Mouse (Mus musculus): ENCODE measurements around the gene Rab13. TPM values are rescaled to one million over a fixed set of nuclear protein-coding genes. Genes with fewer than 3 reads are reported as not detected.
"Not testable (repeated sequence)": the region's sequence is repeated elsewhere in the genome, so short reads cannot be mapped to it uniquely, and the experiment has no call there.

Gene Rab13
- polyA plus RNA-seq, 1 experiment from 2014 or later, result 40.8 TPM

DNA sequence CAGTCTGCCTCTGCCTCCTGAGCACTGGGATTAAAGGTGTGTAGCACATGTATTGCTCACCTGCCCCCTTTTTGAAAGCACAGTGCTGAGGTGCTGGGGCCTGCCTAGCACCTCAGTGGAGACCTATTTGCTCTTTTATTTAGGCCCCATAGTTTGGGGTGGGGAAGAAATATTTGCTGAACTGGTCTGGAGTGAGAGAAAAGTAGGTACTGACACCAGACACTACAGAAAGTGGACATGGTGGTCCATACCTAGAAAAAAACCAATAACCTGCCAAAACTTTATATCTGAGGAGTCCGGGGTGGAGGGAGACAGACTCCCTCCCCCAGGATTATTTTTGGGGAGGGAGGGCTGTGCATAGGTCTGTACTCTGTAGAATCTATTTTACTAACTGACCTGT is 39.7 kb downstream of the Rab13 start:
- WGBS, result 50% methylated on average over 1 of the region's 1 CpGs

GRCm38 (mm10) chr3:90253653-90254418 is 40.3 kb downstream of the Rab13 start, which contains the start of gene Crtc2:
Crtc2 (plus strand) TSS chr3:90254163.
- WGBS, result under 1% methylated on average over 40 of the region's 40 CpGs
- peak within 1 kb of the TSS; percentile 90 for H3K27ac ChIP-seq
- ATAC-seq (replicated peaks; ENCODE audit: low FRiP score), result peak; percentile 99
- H3K9ac ChIP-seq, result peak within 1 kb of the TSS; percentile 82
- H3K36me3 ChIP-seq, result peaks cover 47% of the 10 kb centered on the region
- H3K4me1 ChIP-seq, result peaks cover 32% of the 10 kb centered on the region
- peak within 1 kb of the TSS; percentile 78 for H3K4me3 ChIP-seq (replicated peaks)
- H3K9me3 ChIP-seq (replicated peaks), result no peaks in the 10 kb centered on the region
- no peaks in the 10 kb centered on the region for H3K27me3 ChIP-seq
- H3K4me2 ChIP-seq, result peak within 1 kb of the TSS; percentile 72

More for the DNA sequence above, 39.7 kb downstream of the Rab13 start:
- Histone ChIP-seq H3K4me1 (peaks cover 34% of the 10 kb centered on the region), H3K4me2 (peak overlapping the region; percentile 72; the same call in 1 of the 2 replicates), H3K36me3 (peaks cover 40% of the 10 kb centered on the region)
- not testable (repeated sequence) for H3K27ac ChIP-seq; H3K4me3 ChIP-seq (replicated peaks); H3K9ac ChIP-seq; H3K9me3 ChIP-seq (replicated peaks); H3K27me3 ChIP-seq
- peak; percentile 1; the same call in 1 of the 2 replicates for ATAC-seq (replicated peaks; ENCODE audit: low FRiP score)

DNA sequence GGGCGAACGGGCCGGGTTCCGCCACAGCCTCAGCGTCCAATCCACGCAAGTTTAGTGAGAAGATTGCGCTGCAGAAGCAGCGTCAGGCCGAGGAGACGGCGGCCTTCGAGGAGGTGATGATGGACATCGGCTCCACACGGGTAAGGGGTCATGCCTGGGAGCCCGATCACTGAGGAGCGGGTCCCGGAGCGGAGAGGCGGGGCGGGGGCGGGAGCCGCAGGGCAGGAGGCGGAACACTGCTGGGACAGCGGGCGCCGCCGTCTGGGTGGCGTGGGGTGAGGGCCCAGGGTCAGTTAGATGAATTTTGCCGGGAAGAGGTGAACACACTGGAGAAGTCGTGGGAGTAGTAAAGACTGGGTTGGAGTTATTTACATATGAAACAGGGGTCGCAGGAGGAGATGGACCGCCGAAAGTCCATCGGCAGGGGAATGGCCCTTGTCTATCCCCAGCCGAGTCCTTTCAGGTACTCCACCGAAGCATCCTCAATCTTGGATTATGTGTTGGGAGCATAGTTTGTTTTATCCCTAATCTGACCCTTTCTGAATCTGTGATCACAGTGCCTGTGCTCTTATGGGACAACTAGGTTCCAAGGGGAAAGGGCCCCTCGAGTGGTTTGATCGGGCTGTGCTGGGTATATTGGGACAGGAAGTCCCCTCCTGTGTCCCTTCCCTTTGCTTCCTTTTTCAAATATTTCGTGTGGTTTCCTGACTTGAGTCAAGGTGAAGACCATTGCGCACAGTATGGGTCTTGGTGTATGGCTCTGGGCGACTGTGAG is 41.1 kb downstream of the Rab13 start:
- Histone ChIP-seq H3K9me3 (replicated peaks) (no peaks in the 10 kb centered on the region), H3K27ac (peak overlapping the region; percentile 90), H3K36me3 (peaks cover 50% of the 10 kb centered on the region), H3K27me3 (no peaks in the 10 kb centered on the region), H3K4me1 (peaks cover 24% of the 10 kb centered on the region), H3K9ac (peak overlapping the region; percentile 82), H3K4me3 (replicated peaks) (peak overlapping the region; percentile 78), H3K4me2 (peak overlapping the region; percentile 72)
- ATAC-seq (replicated peaks; ENCODE audit: low FRiP score), result peak; percentile 78
- under 1% methylated on average over 41 of the region's 41 CpGs for WGBS

- peak overlapping the region; percentile 90 for H3K27ac ChIP-seq
- peak overlapping the region; percentile 82 for H3K9ac ChIP-seq
- no peaks in the 10 kb centered on the region for H3K27me3 ChIP-seq
- no peaks in the 10 kb centered on the region for H3K9me3 ChIP-seq (replicated peaks)
- peak overlapping the region; percentile 72 for H3K4me2 ChIP-seq
- peak overlapping the region; percentile 78 for H3K4me3 ChIP-seq (replicated peaks)
- H3K4me1 ChIP-seq, result peaks cover 23% of the 10 kb centered on the region
- WGBS, result 3% methylated on average over 2 of the region's 2 CpGs
- no peak for ATAC-seq (replicated peaks; ENCODE audit: low FRiP score)
- H3K36me3 ChIP-seq, result peaks cover 51% of the 10 kb centered on the region
Observed at GRCm38 (mm10) chr3:90255194-90255565, 41.7 kb downstream of the Rab13 start.

DNA sequence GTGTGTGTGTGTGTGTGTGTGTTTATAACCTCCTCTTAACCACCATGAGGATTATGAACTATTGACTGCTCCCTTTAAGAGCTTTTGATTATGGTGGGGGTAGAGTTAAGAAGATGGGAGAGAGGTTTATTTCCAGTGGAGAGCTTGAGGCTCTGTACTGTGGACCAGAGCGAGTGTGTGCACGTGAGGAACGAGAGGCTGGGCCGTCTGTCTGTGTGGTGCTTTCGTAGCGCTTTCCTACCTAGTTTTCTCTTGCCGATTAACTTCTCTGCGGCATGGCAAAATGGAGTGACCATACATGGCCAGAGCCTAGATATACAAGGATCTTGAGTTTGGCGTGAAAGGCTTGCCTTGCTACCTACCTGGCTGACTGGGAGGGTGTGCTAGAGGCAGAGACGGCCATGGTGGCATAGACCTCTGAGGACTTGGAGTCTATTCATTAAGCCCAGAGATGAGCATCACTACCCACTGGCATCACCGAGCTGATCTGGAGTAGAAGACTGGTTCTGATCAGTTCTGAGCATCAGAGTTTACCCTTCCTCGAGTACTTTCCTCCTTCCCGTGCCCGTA is 42.4 kb downstream of the Rab13 start:
- no peak overlapping the region for H3K9ac ChIP-seq
- H3K36me3 ChIP-seq, result peaks cover 51% of the 10 kb centered on the region
- ATAC-seq (replicated peaks; ENCODE audit: low FRiP score), result no peak
- no peaks in the 10 kb centered on the region for H3K27me3 ChIP-seq
- no peak overlapping the region for H3K27ac ChIP-seq
- no peaks in the 10 kb centered on the region for H3K9me3 ChIP-seq (replicated peaks)
- WGBS, result 91% methylated on average over 14 of the region's 14 CpGs
- H3K4me1 ChIP-seq, result peaks cover 19% of the 10 kb centered on the region
- H3K4me2 ChIP-seq, result peak overlapping the region; percentile 72
- H3K4me3 ChIP-seq (replicated peaks), result peak overlapping the region; percentile 78

DNA sequence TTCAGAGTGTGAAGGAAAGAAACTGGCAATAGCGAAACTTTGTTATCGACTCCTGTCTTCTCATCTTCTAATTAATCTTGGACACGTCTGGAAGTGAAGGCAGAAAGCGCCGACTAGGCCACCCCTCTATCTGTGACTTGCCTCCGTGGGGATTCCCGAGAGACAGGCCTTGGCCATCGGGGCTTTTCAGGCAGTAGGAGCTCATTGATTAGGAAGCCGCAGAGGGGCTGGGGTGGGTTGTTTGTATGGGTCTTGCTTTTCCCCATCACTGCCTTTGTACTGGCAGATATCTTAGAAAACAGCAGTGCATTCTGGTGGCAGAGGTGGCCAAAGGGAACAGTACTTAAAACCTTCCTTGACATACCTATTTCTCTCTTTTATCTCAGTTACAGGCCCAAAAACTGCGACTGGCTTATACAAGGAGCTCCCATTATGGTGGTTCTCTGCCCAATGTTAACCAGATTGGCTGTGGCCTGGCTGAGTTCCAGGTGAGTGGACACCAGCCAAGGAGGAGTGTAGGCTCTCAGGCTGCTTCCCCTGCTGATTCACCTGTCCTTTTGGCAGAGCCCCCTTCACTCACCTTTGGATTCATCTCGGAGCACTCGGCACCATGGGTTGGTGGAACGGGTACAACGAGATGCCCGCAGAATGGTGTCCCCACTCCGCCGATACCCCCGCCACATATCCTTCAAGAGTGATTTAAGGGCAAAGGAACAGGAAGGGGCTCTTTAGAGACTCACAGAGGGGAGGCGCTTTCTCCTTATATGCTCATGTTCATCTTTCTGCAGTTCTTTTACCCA is 43.4 kb downstream of the Rab13 start:
- 91% methylated on average over 19 of the region's 19 CpGs for WGBS
- no peak overlapping the region for H3K27ac ChIP-seq
- H3K27me3 ChIP-seq, result no peaks in the 10 kb centered on the region
- no peak overlapping the region for H3K9ac ChIP-seq
- no peaks in the 10 kb centered on the region for H3K9me3 ChIP-seq (replicated peaks)
- no peak overlapping the region for H3K4me3 ChIP-seq (replicated peaks)
- ATAC-seq (replicated peaks; ENCODE audit: low FRiP score), result no peak
- H3K4me2 ChIP-seq, result no peak overlapping the region
- H3K36me3 ChIP-seq, result peaks cover 52% of the 10 kb centered on the region
- H3K4me1 ChIP-seq, result peaks cover 17% of the 10 kb centered on the region

GRCm38 (mm10) chr3:90258521-90258920 is 45.0 kb downstream of the Rab13 start:
- H3K27me3 ChIP-seq, result no peaks in the 10 kb centered on the region
- H3K9ac ChIP-seq, result no peak overlapping the region
- no peak for ATAC-seq (replicated peaks; ENCODE audit: low FRiP score)
- H3K4me1 ChIP-seq, result peaks cover 17% of the 10 kb centered on the region
- no peak overlapping the region for H3K4me3 ChIP-seq (replicated peaks)
- H3K9me3 ChIP-seq (replicated peaks), result no peaks in the 10 kb centered on the region
- no peak overlapping the region for H3K4me2 ChIP-seq
- no peak overlapping the region for H3K27ac ChIP-seq
- H3K36me3 ChIP-seq, result peaks cover 68% of the 10 kb centered on the region
- 93% methylated on average over 4 of the region's 4 CpGs for WGBS

DNA sequence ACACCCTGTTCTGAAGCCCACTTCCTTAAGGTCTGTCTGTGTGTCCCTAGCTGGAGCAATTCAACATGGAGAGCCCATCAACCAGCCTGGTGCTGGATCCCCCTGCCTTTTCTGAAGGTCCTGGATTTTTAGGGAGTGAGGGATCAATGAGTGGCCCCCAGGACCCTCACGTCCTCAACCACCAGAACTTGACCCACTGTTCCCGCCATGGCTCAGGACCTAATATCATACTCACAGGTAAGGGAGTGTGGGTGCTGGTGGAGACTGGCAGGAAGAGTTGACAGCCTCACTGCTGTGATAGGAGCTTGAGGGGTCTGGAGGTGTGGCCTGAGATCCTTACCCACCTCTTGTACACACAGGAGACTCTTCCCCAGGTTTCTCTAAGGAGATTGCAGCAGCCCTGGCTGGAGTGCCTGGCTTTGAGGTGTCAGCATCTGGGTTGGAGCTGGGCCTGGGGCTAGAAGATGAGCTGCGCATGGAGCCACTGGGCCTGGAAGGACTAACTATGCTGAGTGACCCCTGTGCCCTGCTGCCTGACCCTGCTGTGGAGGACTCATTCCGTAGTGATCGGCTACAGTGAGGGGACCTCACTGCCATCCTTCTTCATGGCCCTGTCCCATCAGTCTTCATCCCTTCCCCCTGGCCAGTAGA is 49.8 kb downstream of the Rab13 start:
- peaks cover 12% of the 10 kb centered on the region for H3K4me1 ChIP-seq
- WGBS, result 89% methylated on average over 5 of the region's 5 CpGs
- H3K9me3 ChIP-seq (replicated peaks), result no peaks in the 10 kb centered on the region
- no peak overlapping the region for H3K27ac ChIP-seq
- peaks cover 64% of the 10 kb centered on the region for H3K36me3 ChIP-seq
- no peak for ATAC-seq (replicated peaks; ENCODE audit: low FRiP score)
- H3K4me3 ChIP-seq (replicated peaks), result no peak overlapping the region
- no peak overlapping the region for H3K9ac ChIP-seq
- H3K4me2 ChIP-seq, result no peak overlapping the region
- no peaks in the 10 kb centered on the region for H3K27me3 ChIP-seq

DNA sequence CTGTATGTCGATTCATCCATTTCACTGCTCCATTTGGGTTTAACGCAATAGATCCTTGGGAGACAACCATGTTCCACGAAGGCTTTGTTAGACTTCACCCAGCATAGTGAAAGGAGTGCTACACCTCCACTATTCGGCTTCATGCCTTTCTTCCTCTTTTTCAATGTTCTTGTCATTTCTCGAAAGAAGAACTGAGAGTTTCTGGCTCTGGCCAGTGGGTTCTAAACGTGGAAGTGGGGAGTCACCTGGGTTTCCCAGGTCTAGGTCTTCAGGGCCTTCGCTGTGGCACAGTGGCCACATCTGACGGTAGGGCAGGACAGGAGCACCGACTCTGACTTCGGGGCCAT is 51.2 kb downstream of the Rab13 start:
- Histone ChIP-seq H3K4me2 (peak overlapping the region; percentile 83), H3K9ac (peak overlapping the region; percentile 81; the same call in 1 of the 2 replicates)

DNA sequence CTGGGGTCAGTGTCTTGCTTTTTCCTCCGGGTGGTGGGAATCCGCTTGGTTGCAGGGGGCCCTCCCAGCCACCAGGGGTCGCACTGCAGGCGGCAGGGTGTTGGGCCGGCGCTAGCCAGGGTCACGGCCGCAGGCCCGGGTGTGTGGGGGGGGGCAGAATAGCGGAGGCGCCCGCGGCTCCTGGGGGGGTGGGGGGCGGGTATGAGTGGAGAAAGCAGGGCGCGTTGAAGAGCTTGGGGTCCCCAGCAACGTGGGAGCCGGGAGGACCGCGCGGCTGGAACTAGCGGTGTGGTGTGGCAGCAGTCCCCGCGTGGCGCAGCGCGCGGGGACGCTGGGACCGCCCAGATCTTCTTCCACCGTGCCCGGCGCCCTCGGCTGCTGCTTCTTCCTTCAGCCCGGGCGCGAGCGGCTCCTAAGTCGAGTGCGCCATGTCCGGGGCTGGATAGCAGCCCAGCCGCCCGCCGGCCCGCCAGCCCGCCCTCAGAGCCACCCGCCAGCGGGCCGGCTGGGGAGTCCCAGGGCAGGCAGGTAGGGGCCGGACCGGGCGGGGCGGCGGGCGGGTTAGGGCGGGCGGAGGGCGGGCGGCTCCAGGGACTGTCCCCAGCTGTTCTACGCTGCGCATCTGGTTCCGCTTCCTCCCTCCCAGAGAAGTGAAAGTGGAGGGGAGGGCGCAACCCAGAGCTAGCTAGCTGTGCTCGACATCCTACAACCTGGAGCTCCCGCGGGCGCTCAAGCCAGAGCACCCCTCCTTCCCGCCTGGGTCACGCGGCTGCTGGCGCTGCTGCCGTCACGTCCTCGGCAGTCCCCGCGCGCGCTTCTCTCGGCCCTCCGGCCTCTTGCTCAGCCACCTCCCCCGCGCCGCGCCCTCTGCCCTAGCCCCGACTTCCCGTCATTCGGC is 51.8 kb downstream of the Rab13 start, which contains the start of gene Dennd4b:
Dennd4b (plus strand) TSS at position 152 of the 898 bp plus-strand sequence.
- no peaks in the 10 kb centered on the region for H3K27me3 ChIP-seq
- WGBS, result under 1% methylated on average over 85 of the region's 87 CpGs

More for the DNA sequence above, 51.2 kb downstream of the Rab13 start:
- no peak for ATAC-seq (replicated peaks; ENCODE audit: low FRiP score)
- 29% methylated on average over 10 of the region's 10 CpGs for WGBS
- Histone ChIP-seq H3K4me1 (peaks cover 12% of the 10 kb centered on the region), H3K4me3 (replicated peaks) (peak overlapping the region; percentile 89), H3K27me3 (no peaks in the 10 kb centered on the region), H3K9me3 (replicated peaks) (no peaks in the 10 kb centered on the region), H3K27ac (peak overlapping the region; percentile 98), H3K36me3 (peaks cover 57% of the 10 kb centered on the region)

More for the DNA sequence above, 51.8 kb downstream of the Rab13 start, which contains the start of gene Dennd4b:
- Histone ChIP-seq H3K36me3 (peaks cover 56% of the 10 kb centered on the region), H3K27ac (peak within 1 kb of the TSS; percentile 98), H3K4me3 (replicated peaks) (peak within 1 kb of the TSS; percentile 89), H3K4me2 (peak within 1 kb of the TSS; percentile 83), H3K4me1 (peaks cover 12% of the 10 kb centered on the region), H3K9ac (peak within 1 kb of the TSS; percentile 81), H3K9me3 (replicated peaks) (no peaks in the 10 kb centered on the region)
- peak; percentile 94 for ATAC-seq (replicated peaks; ENCODE audit: low FRiP score)
